Mouse (Mus musculus) neural tube, postnatal 0 days (tissue): ENCODE measurements around the gene Tob1. TPM values are rescaled to one million over a fixed set of nuclear protein-coding genes. Genes with fewer than 3 reads are reported as not detected.

Source experiments
- polyA plus RNA-seq: library from polyadenylated mRNA; unstranded; fragments of >200 nt; fragmentation: Nextera tagmentation; extraction: Ambion mirVana; gene quantifications from 2 replicates; pipeline ENCODE4 v1.2.1, GENCODE M21; 2015

Gene Tob1
- 33.6 and 34.4 TPM in 2 replicates for polyA plus RNA-seq

GRCm38 (mm10) chr11:94211124-94211603, at the start of gene Tob1:
TSS of gene Tob1 (plus strand) at chr11:94211454.

DNA sequence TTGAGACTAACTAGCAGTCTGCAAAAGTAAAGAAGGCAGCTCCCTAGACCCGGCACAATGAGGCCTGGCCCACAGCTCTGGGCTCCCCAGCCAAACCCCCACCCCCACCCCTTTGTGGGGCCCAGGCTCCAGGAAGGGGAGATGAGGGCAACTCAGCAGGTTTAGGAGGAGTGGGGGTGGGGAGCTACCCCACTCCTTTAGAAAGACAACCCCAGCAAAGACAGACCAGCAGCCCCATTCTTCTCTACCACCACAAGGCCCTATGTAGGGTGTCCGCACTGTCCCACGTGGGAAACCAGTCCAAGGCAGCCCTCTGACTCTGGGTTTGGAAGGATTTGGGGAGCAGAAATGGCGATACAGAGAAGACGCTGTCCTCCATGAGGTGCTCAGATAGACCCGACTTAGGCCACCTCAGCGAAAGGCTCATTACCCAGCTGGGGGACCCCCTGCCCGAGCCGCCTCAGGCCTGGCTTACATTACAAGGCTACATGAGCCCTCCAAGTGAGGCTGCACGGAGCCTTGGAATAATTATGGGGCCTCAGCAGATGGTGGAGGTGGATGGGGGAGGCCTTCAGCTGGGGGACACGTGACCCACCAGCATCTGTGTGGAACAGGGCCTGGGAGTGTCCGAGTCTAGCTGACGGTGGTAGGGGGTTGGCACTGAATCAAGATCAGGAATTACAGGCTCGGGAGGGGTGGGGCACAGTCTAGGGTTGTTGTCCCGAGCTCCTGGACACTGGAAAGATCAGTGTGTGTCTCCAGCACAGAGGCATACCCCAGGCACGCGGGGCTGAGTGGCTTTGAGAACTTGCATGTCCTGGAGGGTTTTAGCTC, 34.9 kb downstream of the Tob1 start, which contains the start of gene Wfikkn2:
Gene Wfikkn2, minus strand, starts transcription at position 51 of the 834 bp plus-strand sequence.

Other genes starting within 250 kb of the Tob1 start
- 359 and 393 TPM in 2 replicates for gene Gm20390, start 243.2 kb upstream of the Tob1 start, polyA plus RNA-seq
- gene Nme1, start 242.9 kb upstream of the Tob1 start, polyA plus RNA-seq = 278 and 348 TPM in 2 replicates
- 94.7 and 103 TPM in 2 replicates for gene Spag9, start 215.4 kb upstream of the Tob1 start, polyA plus RNA-seq
- 1.9 and 2.6 TPM in 2 replicates for gene Wfikkn2, start 34.6 kb downstream of the Tob1 start, polyA plus RNA-seq
- not detected in 2 replicates for gene Gm21885, start 70.4 kb downstream of the Tob1 start, polyA plus RNA-seq
- gene Luc7l3, start 110.5 kb downstream of the Tob1 start, polyA plus RNA-seq = 95.4 and 99.3 TPM in 2 replicates
- 23.5 and 24.0 TPM in 2 replicates for gene Ankrd40, start 116.5 kb downstream of the Tob1 start, polyA plus RNA-seq
- gene Abcc3, start 181.5 kb downstream of the Tob1 start, polyA plus RNA-seq = 2.4 and 4.7 TPM in 2 replicates